Mouse (Mus musculus) cerebellum, adult 9-11 months (tissue): Measurements from ENCODE around the gene Slc25a20.
"Not testable (repeated sequence)": the region's sequence is repeated elsewhere in the genome, so short reads cannot be mapped to it uniquely, and the experiment has no call there.

Experiments
- DNase-seq: peaks from one replicate; pipeline ENCODE4 v3.0.0; 2022

The Slc25a20 gene

GRCm38 (mm10) chr9:108661677-108662612 lies at the start of gene Slc25a20:
Slc25a20 (plus strand) TSS chr9:108662088.
- peak; percentile 82 for DNase-seq

GRCm38 (mm10) chr9:108617301-108617700 lies 44.6 kb upstream of the Slc25a20 start:
- DNase-seq: no peak

- DNase-seq: no peak
These were observed 35.4 kb upstream of the Slc25a20 start for GRCm38 (mm10) chr9:108626498-108626897.

GRCm38 (mm10) chr9:108628141-108628540 lies 33.7 kb upstream of the Slc25a20 start:
- no peak for DNase-seq

GRCm38 (mm10) chr9:108630683-108631082 lies 31.2 kb upstream of the Slc25a20 start:
- DNase-seq: no peak

GRCm38 (mm10) chr9:108631631-108632256 lies 30.1 kb upstream of the Slc25a20 start:
- DNase-seq: no peak

- no peak for DNase-seq
These were observed 29.5 kb upstream of the Slc25a20 start for GRCm38 (mm10) chr9:108632375-108632774.

GRCm38 (mm10) chr9:108633846-108634245 lies 28.0 kb upstream of the Slc25a20 start:
- DNase-seq: no peak

GRCm38 (mm10) chr9:108635415-108635814 lies 26.5 kb upstream of the Slc25a20 start:
- no peak for DNase-seq

- no peak for DNase-seq
These were observed 22.1 kb upstream of the Slc25a20 start for GRCm38 (mm10) chr9:108639825-108640224.

GRCm38 (mm10) chr9:108648166-108648565 lies 13.7 kb upstream of the Slc25a20 start:
- no peak for DNase-seq

GRCm38 (mm10) chr9:108648611-108649560 lies 13.0 kb upstream of the Slc25a20 start, which contains the start of gene Arih2:
Arih2 (minus strand) TSS chr9:108649386.
- peak; percentile 92 for DNase-seq

- DNase-seq: peak; percentile 20
These were observed 12.1 kb upstream of the Slc25a20 start for GRCm38 (mm10) chr9:108649561-108650440.

- DNase-seq: no peak
These were observed 7.1 kb upstream of the Slc25a20 start for GRCm38 (mm10) chr9:108654566-108655464.

GRCm38 (mm10) chr9:108655865-108656264 lies 6.0 kb upstream of the Slc25a20 start:
- DNase-seq: not testable (repeated sequence)

GRCm38 (mm10) chr9:108662660-108663059 lies 772 bp downstream of the Slc25a20 start:
- no peak for DNase-seq

GRCm38 (mm10) chr9:108669875-108670274 lies 8.0 kb downstream of the Slc25a20 start:
- no peak for DNase-seq

- DNase-seq: no peak
These were observed 11.3 kb downstream of the Slc25a20 start for GRCm38 (mm10) chr9:108673151-108673550.

- DNase-seq: no peak
These were observed 18.1 kb downstream of the Slc25a20 start for GRCm38 (mm10) chr9:108680026-108680425.

GRCm38 (mm10) chr9:108686475-108686887 lies 24.6 kb downstream of the Slc25a20 start:
- no peak for DNase-seq

GRCm38 (mm10) chr9:108687181-108687580 lies 25.3 kb downstream of the Slc25a20 start:
- no peak for DNase-seq
